In the genomic region with DNA sequence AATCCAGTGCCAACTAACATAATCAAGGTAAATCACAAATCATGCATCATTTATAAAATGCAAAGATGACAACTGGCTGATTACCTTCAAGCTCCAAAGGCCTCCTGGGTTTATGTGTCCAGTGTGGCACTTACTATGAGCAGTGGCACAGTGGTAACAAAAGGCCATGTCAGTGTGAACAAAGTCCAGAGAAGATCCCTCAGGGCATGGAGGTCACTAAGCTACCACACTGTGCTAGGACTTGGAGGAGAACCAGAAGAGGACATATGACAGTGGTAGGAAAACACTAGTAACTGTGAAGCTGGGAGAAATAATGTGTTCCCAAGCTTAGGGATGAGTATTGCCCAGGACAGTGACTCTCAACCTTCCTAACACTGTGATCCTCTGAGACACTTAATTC, we compare ENCODE assay signal across 21 mouse cellular contexts.
DNase-seq lines count a peak whose midpoint lies in the region; ATAC-seq and TF ChIP-seq lines count a peak whose summit lies in the region.
"Had no signal": no experiment of that assay in that cellular context is flagged by ENCODE, and none has a peak within 500 bp of the region (broad histone marks: within the 10 kb centered on the region; RNA-seq: fewer than 3 reads in every experiment).

No protein-coding gene starts in this region.

- no peak overlapping the region for H3K9ac ChIP-seq in liver, adult 2 months (ENCODE audit: low read depth, low read length)
- H3K9ac ChIP-seq in liver, postnatal 0 days (replicated peaks), result no peak overlapping the region
- H3K9ac ChIP-seq in liver, embryonic 12.5 days, result no peak overlapping the region

- TF ChIP-seq EP300 in liver, postnatal 0 days (IDR thresholded peaks at IDR 0.05; ENCODE audit: low read depth), result no peak

- H3K4me3 ChIP-seq in kidney, adult 2 months (ENCODE audit: insufficient read depth, low read depth, low read length), result no peak overlapping the region
- H3K4me3 ChIP-seq in liver, adult 2 months (ENCODE audit: insufficient read depth, low read depth, low read length), result no peak overlapping the region
- no peak overlapping the region for H3K4me3 ChIP-seq in liver, postnatal 0 days (ENCODE audit: low read depth, low read length)
- H3K4me3 ChIP-seq in liver, embryonic 12.5 days, result no peak overlapping the region

- no peaks in the 10 kb centered on the region for H3K27me3 ChIP-seq in kidney, adult 2 months (replicated peaks; ENCODE audit: control insufficient read depth, insufficient read depth, low read length)
- no peaks in the 10 kb centered on the region for H3K27me3 ChIP-seq in liver, adult 2 months (ENCODE audit: control insufficient read depth, insufficient read depth, low read length)
- no peaks in the 10 kb centered on the region for H3K27me3 ChIP-seq in liver, postnatal 0 days (ENCODE audit: insufficient read depth, low read length)
- H3K27me3 ChIP-seq in liver, embryonic 12.5 days (replicated peaks), result no peaks in the 10 kb centered on the region
- H3K27me3 ChIP-seq: CH12.LX, Patski had no signal

- H3K4me2 ChIP-seq in liver, postnatal 0 days (ENCODE audit: low read depth, low read length), result no peak overlapping the region
- no peak overlapping the region for H3K4me2 ChIP-seq in liver, embryonic 12.5 days

- peaks cover 2% of the 10 kb centered on the region; the same call in 1 of the 2 replicates for H3K79me2 ChIP-seq in liver, adult 2 months (ENCODE audit: control insufficient read depth, insufficient read depth, low read length)

- TF ChIP-seq CTCF in kidney, adult 2 months (conservative IDR thresholded peaks at IDR 0.05; ENCODE audit: insufficient read depth, insufficient read length, low read depth, low read length), result no peak
- TF ChIP-seq CTCF in liver, adult 2 months (IDR thresholded peaks at IDR 0.05; ENCODE audit: low read depth, low read length), result no peak
- no peak for TF ChIP-seq CTCF in liver, postnatal 0 days (IDR thresholded peaks at IDR 0.05; ENCODE audit: low read depth)

- no peak overlapping the region for H3K27ac ChIP-seq in kidney, adult 2 months (ENCODE audit: insufficient read depth, low read depth, low read length)
- no peak overlapping the region for H3K27ac ChIP-seq in liver, adult 2 months (replicated peaks; ENCODE audit: insufficient read depth, low read depth, low read length)
- H3K27ac ChIP-seq in liver, postnatal 0 days (ENCODE audit: low read depth), result no peak overlapping the region
- H3K27ac ChIP-seq in liver, embryonic 12.5 days, result no peak overlapping the region

- DNase-seq in kidney, adult 2 months, result peak; percentile 14
- no peak for DNase-seq in kidney, postnatal 14 days
- peak; percentile 91 for DNase-seq in liver, adult 2 months (ENCODE audit: extremely low read depth, low read depth, low spot score)
- no peak for DNase-seq in liver
- no peak for DNase-seq in liver, postnatal 0 days
- DNase-seq: adrenal gland, adult 2 months; adrenal gland, adult 8-10 months; adrenal gland, postnatal 10 days; adrenal gland, postnatal 14 days; adrenal gland, postnatal 25 days; adrenal gland, postnatal 36 days; B cell, adult 2 months; cerebellum, adult 11 months; cerebellum, adult 11-12 months; cerebellum, adult 18-20 months had no signal

- H3K36me3 ChIP-seq in kidney, adult 2 months (ENCODE audit: control insufficient read depth, insufficient read depth, low read length), result no peaks in the 10 kb centered on the region
- H3K36me3 ChIP-seq in liver, adult 2 months (ENCODE audit: control insufficient read depth, insufficient read depth, low read length), result no peaks in the 10 kb centered on the region
- no peaks in the 10 kb centered on the region for H3K36me3 ChIP-seq in liver, postnatal 0 days (replicated peaks; ENCODE audit: insufficient read depth, low read length)
- no peaks in the 10 kb centered on the region for H3K36me3 ChIP-seq in liver, embryonic 12.5 days
- H3K36me3 ChIP-seq: G1E had no signal

- ATAC-seq in liver, postnatal 0 days, result peak; percentile 63
- ATAC-seq in liver, embryonic 12.5 days, result no peak
- ATAC-seq: activated CD4-positive, CD25-positive, alpha-beta regulatory T cell, adult 4 months; CD4-positive, CD25-positive, alpha-beta regulatory T cell, adult 4 months; Patski had no signal

- H3K4me1 ChIP-seq in kidney, adult 2 months (ENCODE audit: control insufficient read depth, insufficient read depth, low read length), result no peaks in the 10 kb centered on the region
- H3K4me1 ChIP-seq in liver, adult 2 months (ENCODE audit: control insufficient read depth, insufficient read depth, low read length), result peaks cover 10% of the 10 kb centered on the region; the same call in 1 of the 2 replicates
- H3K4me1 ChIP-seq in liver, postnatal 0 days (ENCODE audit: insufficient read depth), result no peaks in the 10 kb centered on the region; the same call in 1 of the 2 replicates
- H3K4me1 ChIP-seq in liver, embryonic 12.5 days, result no peaks in the 10 kb centered on the region

- TF ChIP-seq POLR2A in kidney, adult 2 months (IDR thresholded peaks at IDR 0.05; ENCODE audit: low read depth, low read length), result no peak
- no peak for TF ChIP-seq POLR2A in liver, adult 2 months (IDR thresholded peaks at IDR 0.05; ENCODE audit: extremely low read depth, insufficient read depth, low read length)

- H3K9me3 ChIP-seq in liver, postnatal 0 days (ENCODE audit: low read length), result no peaks in the 10 kb centered on the region
- H3K9me3 ChIP-seq in liver, embryonic 12.5 days (replicated peaks), result no peaks in the 10 kb centered on the region
- H3K9me3 ChIP-seq: G1E had no signal

Comparison
In these comparisons a context has a peak if more than half of its experiments do, and no peak if none do; other contexts are left out.
1. DNase-seq: peak in kidney, adult 2 months (single experiment) and liver, adult 2 months (single experiment); none in kidney, postnatal 14 days (single experiment), liver (single experiment) and liver, postnatal 0 days (single experiment).